Mouse (Mus musculus): ENCODE data around the gene Srsf4. TPM values are rescaled to one million over a fixed set of nuclear protein-coding genes. Genes with fewer than 3 reads are reported as not detected.

The Srsf4 gene
- polyA plus RNA-seq, 1 experiment: 28.8 TPM

GRCm38 (mm10) chr4:131883571-131883970 lies 10.2 kb downstream of the Srsf4 start:
- 86% methylated on average over 6 of the region's 6 CpGs for WGBS
- Histone ChIP-seq H3K4me1 (ENCODE audit: control insufficient read depth, insufficient read depth, insufficient read length) (peaks cover 2% of the 10 kb centered on the region), H3K36me3 (ENCODE audit: control insufficient read depth, insufficient read depth, low read length) (peaks cover 17% of the 10 kb centered on the region), H3K27ac (ENCODE audit: insufficient read depth, low read length) (no peak overlapping the region), H3K27me3 (ENCODE audit: control insufficient read depth, insufficient read depth, low read length) (no peaks in the 10 kb centered on the region), H3K4me3 (ENCODE audit: extremely low read depth, insufficient read depth, insufficient read length) (no peak overlapping the region)
- no peak for DNase-seq (ENCODE audit: low read depth in 1 of 2, low spot score in 2 of 2)
- TF ChIP-seq CTCF (IDR thresholded peaks at IDR 0.05; ENCODE audit: extremely low read depth, insufficient read depth, insufficient read length, insufficient replicate concordance): no peak
- no peak for TF ChIP-seq POLR2A (IDR thresholded peaks at IDR 0.05; ENCODE audit: low read depth, low read length)

GRCm38 (mm10) chr4:131885376-131885775 lies 12.0 kb downstream of the Srsf4 start:
- Histone ChIP-seq H3K27me3 (ENCODE audit: control insufficient read depth, insufficient read depth, low read length) (no peaks in the 10 kb centered on the region), H3K4me3 (ENCODE audit: extremely low read depth, insufficient read depth, insufficient read length) (no peak overlapping the region), H3K4me1 (ENCODE audit: control insufficient read depth, insufficient read depth, insufficient read length) (0 out of 2 replicates have a peak, but pooled peaks cover 3% of the 10 kb centered on the region), H3K36me3 (ENCODE audit: control insufficient read depth, insufficient read depth, low read length) (peaks cover 18% of the 10 kb centered on the region), H3K27ac (ENCODE audit: insufficient read depth, low read length) (no peak overlapping the region)
- no peak for TF ChIP-seq CTCF (IDR thresholded peaks at IDR 0.05; ENCODE audit: extremely low read depth, insufficient read depth, insufficient read length, insufficient replicate concordance)
- no peak for TF ChIP-seq POLR2A (IDR thresholded peaks at IDR 0.05; ENCODE audit: low read depth, low read length)
- WGBS: 83% methylated on average over 6 of the region's 6 CpGs
- DNase-seq (ENCODE audit: low read depth in 1 of 2, low spot score in 2 of 2): no peak

GRCm38 (mm10) chr4:131888564-131888963 lies 15.1 kb downstream of the Srsf4 start:
- 0 out of 2 replicates have a peak, but pooled peaks cover 3% of the 10 kb centered on the region for H3K4me1 ChIP-seq (ENCODE audit: control insufficient read depth, insufficient read depth, insufficient read length)
- DNase-seq (ENCODE audit: low read depth in 1 of 2, low spot score in 2 of 2): no peak
- no peak overlapping the region for H3K4me3 ChIP-seq (ENCODE audit: extremely low read depth, insufficient read depth, insufficient read length)
- H3K27ac ChIP-seq (ENCODE audit: insufficient read depth, low read length): no peak overlapping the region
- no peaks in the 10 kb centered on the region for H3K27me3 ChIP-seq (ENCODE audit: control insufficient read depth, insufficient read depth, low read length)
- 73% methylated on average over 1 of the region's 1 CpGs for WGBS
- peaks cover 38% of the 10 kb centered on the region for H3K36me3 ChIP-seq (ENCODE audit: control insufficient read depth, insufficient read depth, low read length)
- TF ChIP-seq POLR2A (IDR thresholded peaks at IDR 0.05; ENCODE audit: low read depth, low read length) (no peak), CTCF (IDR thresholded peaks at IDR 0.05; ENCODE audit: extremely low read depth, insufficient read depth, insufficient read length, insufficient replicate concordance) (no peak)

- TF ChIP-seq CTCF (IDR thresholded peaks at IDR 0.05; ENCODE audit: extremely low read depth, insufficient read depth, insufficient read length, insufficient replicate concordance) (no peak), POLR2A (IDR thresholded peaks at IDR 0.05; ENCODE audit: low read depth, low read length) (no peak)
- Histone ChIP-seq H3K27me3 (ENCODE audit: control insufficient read depth, insufficient read depth, low read length) (no peaks in the 10 kb centered on the region), H3K36me3 (ENCODE audit: control insufficient read depth, insufficient read depth, low read length) (peaks cover 40% of the 10 kb centered on the region), H3K27ac (ENCODE audit: insufficient read depth, low read length) (no peak overlapping the region), H3K4me1 (ENCODE audit: control insufficient read depth, insufficient read depth, insufficient read length) (0 out of 2 replicates have a peak, but pooled peaks cover 3% of the 10 kb centered on the region), H3K4me3 (ENCODE audit: extremely low read depth, insufficient read depth, insufficient read length) (no peak overlapping the region)
- WGBS: 61% methylated on average over 3 of the region's 3 CpGs
- no peak for DNase-seq (ENCODE audit: low read depth in 1 of 2, low spot score in 2 of 2)
Observed at GRCm38 (mm10) chr4:131890692-131891091, 17.3 kb downstream of the Srsf4 start.

GRCm38 (mm10) chr4:131897109-131897508 lies 23.7 kb downstream of the Srsf4 start:
- TF ChIP-seq CTCF (IDR thresholded peaks at IDR 0.05; ENCODE audit: extremely low read depth, insufficient read depth, insufficient read length, insufficient replicate concordance) (no peak), POLR2A (IDR thresholded peaks at IDR 0.05; ENCODE audit: low read depth, low read length) (no peak)
- H3K27me3 ChIP-seq (ENCODE audit: control insufficient read depth, insufficient read depth, low read length): no peaks in the 10 kb centered on the region
- WGBS: 95% methylated on average over 5 of the region's 5 CpGs
- no peak overlapping the region for H3K27ac ChIP-seq (ENCODE audit: insufficient read depth, low read length)
- no peak for DNase-seq (ENCODE audit: low read depth in 1 of 2, low spot score in 2 of 2)
- no peak overlapping the region for H3K4me3 ChIP-seq (ENCODE audit: extremely low read depth, insufficient read depth, insufficient read length)
- peaks cover 70% of the 10 kb centered on the region for H3K36me3 ChIP-seq (ENCODE audit: control insufficient read depth, insufficient read depth, low read length)
- no peaks in the 10 kb centered on the region for H3K4me1 ChIP-seq (ENCODE audit: control insufficient read depth, insufficient read depth, insufficient read length)

- DNase-seq (ENCODE audit: low read depth in 1 of 2, low spot score in 2 of 2): no peak
- H3K4me3 ChIP-seq (ENCODE audit: extremely low read depth, insufficient read depth, insufficient read length): no peak overlapping the region
- WGBS: 98% methylated on average over 8 of the region's 8 CpGs
- peaks cover 66% of the 10 kb centered on the region for H3K36me3 ChIP-seq (ENCODE audit: control insufficient read depth, insufficient read depth, low read length)
- no peak overlapping the region for H3K27ac ChIP-seq (ENCODE audit: insufficient read depth, low read length)
- no peaks in the 10 kb centered on the region for H3K4me1 ChIP-seq (ENCODE audit: control insufficient read depth, insufficient read depth, insufficient read length)
- TF ChIP-seq POLR2A (IDR thresholded peaks at IDR 0.05; ENCODE audit: low read depth, low read length) (no peak), CTCF (IDR thresholded peaks at IDR 0.05; ENCODE audit: extremely low read depth, insufficient read depth, insufficient read length, insufficient replicate concordance) (no peak)
- no peaks in the 10 kb centered on the region for H3K27me3 ChIP-seq (ENCODE audit: control insufficient read depth, insufficient read depth, low read length)
Observed at GRCm38 (mm10) chr4:131897787-131898186, 24.4 kb downstream of the Srsf4 start.

- Histone ChIP-seq H3K27ac (ENCODE audit: insufficient read depth, low read length) (no peak overlapping the region), H3K4me3 (ENCODE audit: extremely low read depth, insufficient read depth, insufficient read length) (no peak overlapping the region), H3K27me3 (ENCODE audit: control insufficient read depth, insufficient read depth, low read length) (no peaks in the 10 kb centered on the region), H3K36me3 (ENCODE audit: control insufficient read depth, insufficient read depth, low read length) (peaks cover 58% of the 10 kb centered on the region), H3K4me1 (ENCODE audit: control insufficient read depth, insufficient read depth, insufficient read length) (no peaks in the 10 kb centered on the region)
- WGBS: 93% methylated on average over 12 of the region's 12 CpGs
- DNase-seq (ENCODE audit: low read depth in 1 of 2, low spot score in 2 of 2): no peak
- no peak for TF ChIP-seq POLR2A (IDR thresholded peaks at IDR 0.05; ENCODE audit: low read depth, low read length)
- TF ChIP-seq CTCF (IDR thresholded peaks at IDR 0.05; ENCODE audit: extremely low read depth, insufficient read depth, insufficient read length, insufficient replicate concordance): no peak
Observed at GRCm38 (mm10) chr4:131898503-131899179, 25.2 kb downstream of the Srsf4 start.
